Mouse (Mus musculus) stomach, embryonic 16.5 days (tissue): ENCODE measurements around the gene Mrps34. TPM values are rescaled to one million over a fixed set of nuclear protein-coding genes. Genes with fewer than 3 reads are reported as not detected.

Source experiments
- ATAC-seq: fragments of 200-750 bp; cut with Nextera tagmentation; 2 replicates; pipeline ENCODE4 v1.8.0; 2017; ENCODE audit warnings: moderate number of reproducible peaks, moderate TSS enrichment; ENCODE audit not compliant: insufficient read depth, low FRiP score
- H3K27ac ChIP-seq: fragments of 300-500 bp; sonication (generic); 2 replicates; pipeline ENCODE4 v1.5.1; 2014; ENCODE audit warnings: low read length
- H3K27me3 ChIP-seq: fragments of 300-500 bp; sonication (generic); 2 replicates; pipeline ENCODE4 v1.6.1; 2014; ENCODE audit warnings: low read length, control low read depth, mixed read lengths; ENCODE audit not compliant: control insufficient read depth, insufficient read depth
- H3K36me3 ChIP-seq: fragments of 300-500 bp; sonication (generic); 2 replicates; pipeline ENCODE4 v1.6.1; 2014; ENCODE audit warnings: low read length; ENCODE audit not compliant: control insufficient read depth, insufficient read depth
- H3K4me1 ChIP-seq: fragments of 300-500 bp; sonication (generic); 2 replicates; pipeline ENCODE4 v1.6.1; 2014; ENCODE audit warnings: low read length, control low read depth, mixed read lengths; ENCODE audit not compliant: control insufficient read depth, insufficient read depth
- H3K4me2 ChIP-seq: fragments of 300-500 bp; sonication (generic); 2 replicates; pipeline ENCODE4 v1.6.1; 2014; ENCODE audit warnings: low read depth, low read length, mixed read lengths
- H3K4me3 ChIP-seq: fragments of 300-500 bp; sonication (generic); replicated peaks from 2 replicates; pipeline ENCODE4 v1.5.1; 2014; ENCODE audit warnings: mild to moderate bottlenecking, low read length
- H3K9ac ChIP-seq: fragments of 300-500 bp; sonication (generic); 2 replicates; pipeline ENCODE4 v1.6.1; 2014; ENCODE audit warnings: low read length
- H3K9me3 ChIP-seq: fragments of 300-500 bp; sonication (generic); replicated peaks from 2 replicates; pipeline ENCODE4 v1.6.1; 2016; ENCODE audit warnings: low read length, control low read depth; ENCODE audit not compliant: control insufficient read depth
- WGBS: fragments of 180-500 bp; shearing (Covaris S2); extraction: QIAGEN DNeasy Blood & Tissue Kit; methylation state at CpG from one replicate; pipeline ENCODE4 v1.1.7; 2014; 5-methylcytosine and 5-hydroxymethylcytosine counted together
- polyA plus RNA-seq: library from polyadenylated mRNA; unstranded; fragments of >200 nt; fragmentation: Nextera tagmentation; extraction: Ambion mirVana; gene quantifications from 2 replicates; pipeline ENCODE4 v1.2.1, GENCODE M21; 2015

The Mrps34 gene
- polyA plus RNA-seq, 1 experiment from 2014 or later, result 96.2 TPM

DNA sequence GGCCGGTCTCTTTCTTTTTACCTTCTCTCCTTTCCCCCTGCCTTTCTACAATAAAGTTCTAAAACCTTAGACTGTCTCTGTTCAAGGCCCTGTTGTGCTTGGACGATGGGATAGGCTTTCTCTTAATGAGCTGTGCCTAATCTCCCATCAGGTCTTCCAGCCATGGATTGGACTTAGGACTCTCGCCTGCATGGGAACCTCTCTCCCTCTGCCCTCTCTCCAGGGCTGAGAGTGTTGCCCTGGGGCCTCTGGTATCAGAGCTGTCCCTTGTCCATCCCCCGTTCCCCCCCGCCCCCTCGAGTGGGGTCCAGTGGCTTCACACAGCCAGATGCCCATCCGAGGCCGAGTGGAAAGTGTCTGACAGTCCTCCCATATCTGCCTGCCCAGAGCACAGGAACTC, 19.9 kb upstream of the Mrps34 start:
- Histone ChIP-seq H3K27ac (no peak overlapping the region), H3K9ac (no peak overlapping the region), H3K27me3 (no peaks in the 10 kb centered on the region), H3K4me3 (no peak overlapping the region), H3K9me3 (no peaks in the 10 kb centered on the region), H3K4me1 (peaks cover 6% of the 10 kb centered on the region; the same call in 1 of the 2 replicates), H3K36me3 (no peaks in the 10 kb centered on the region), H3K4me2 (no peak overlapping the region)
- ATAC-seq, result no peak
- 78% methylated on average over 8 of the region's 8 CpGs for WGBS

DNA sequence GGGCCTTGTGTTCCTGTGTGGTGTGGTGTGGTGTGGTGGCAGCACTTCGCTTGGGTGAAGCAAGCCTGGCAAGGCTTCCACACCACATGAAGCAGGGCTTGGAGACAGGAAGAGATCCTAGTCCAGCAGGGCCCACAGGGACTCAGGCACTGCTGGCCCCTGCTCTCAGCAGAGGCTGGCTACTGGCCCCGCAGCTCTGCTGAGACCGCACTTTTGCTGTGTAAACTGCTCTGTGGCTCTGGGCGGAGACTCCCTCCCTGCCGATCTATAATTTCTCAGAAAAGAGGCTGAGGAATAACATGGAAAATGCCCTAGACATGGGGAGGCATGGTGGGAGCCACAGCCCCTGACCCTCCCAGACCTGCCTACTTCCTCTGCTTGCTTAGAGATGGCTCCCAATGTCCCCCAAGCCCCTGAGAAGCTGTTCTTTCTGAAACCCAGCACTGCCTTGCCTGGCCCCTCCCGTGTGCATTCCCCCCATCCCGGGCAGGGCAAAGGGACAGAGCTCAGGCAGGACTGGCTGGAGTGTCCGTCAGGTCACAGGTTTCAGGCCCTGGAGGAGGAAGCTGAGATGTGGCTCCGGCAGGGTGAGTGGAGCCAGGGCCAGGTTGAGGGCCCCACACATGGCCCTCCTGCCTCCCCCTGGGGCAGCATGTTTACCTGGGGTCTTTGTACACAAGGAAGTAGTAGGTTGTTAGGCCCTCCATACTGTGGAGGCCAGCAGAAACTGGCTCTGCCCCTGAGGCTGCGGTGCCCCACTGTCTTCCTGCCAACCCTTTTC, 17.4 kb upstream of the Mrps34 start:
- WGBS, result 33% methylated on average over 10 of the region's 10 CpGs
- H3K27ac ChIP-seq, result peak overlapping the region; percentile 46; the same call in 1 of the 2 replicates

DNA sequence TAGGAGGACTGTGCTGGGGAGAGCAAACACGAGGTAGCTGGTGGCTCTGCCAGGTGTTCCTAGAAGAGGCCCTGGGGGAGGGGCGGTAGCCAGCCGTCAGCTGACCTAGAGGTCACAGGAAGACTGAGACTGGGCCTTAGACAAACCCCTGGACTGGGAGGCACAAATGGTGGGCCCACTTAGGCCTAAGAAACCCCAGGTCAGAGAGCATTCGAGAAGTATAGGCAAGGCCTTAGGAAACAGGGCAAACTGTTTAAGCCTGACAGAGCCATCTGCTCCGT, 16.9 kb upstream of the Mrps34 start:
- Histone ChIP-seq H3K9ac (peak overlapping the region; percentile 66), H3K27ac (peak overlapping the region; percentile 46), H3K36me3 (no peaks in the 10 kb centered on the region), H3K4me3 (peak overlapping the region; percentile 16), H3K27me3 (no peaks in the 10 kb centered on the region), H3K4me1 (peaks cover 6% of the 10 kb centered on the region; the same call in 1 of the 2 replicates), H3K4me2 (peak overlapping the region; percentile 44), H3K9me3 (no peaks in the 10 kb centered on the region)
- peak; percentile 73 for ATAC-seq
- 16% methylated on average over 5 of the region's 5 CpGs for WGBS

More for the DNA sequence above, 17.4 kb upstream of the Mrps34 start:
- Histone ChIP-seq H3K4me3 (peak overlapping the region; percentile 16; the same call in 1 of the 2 replicates), H3K4me1 (peaks cover 6% of the 10 kb centered on the region; the same call in 1 of the 2 replicates), H3K9me3 (no peaks in the 10 kb centered on the region), H3K27me3 (no peaks in the 10 kb centered on the region), H3K4me2 (peak overlapping the region; percentile 44), H3K9ac (peak overlapping the region; percentile 66), H3K36me3 (no peaks in the 10 kb centered on the region)
- peak; percentile 38 for ATAC-seq

DNA sequence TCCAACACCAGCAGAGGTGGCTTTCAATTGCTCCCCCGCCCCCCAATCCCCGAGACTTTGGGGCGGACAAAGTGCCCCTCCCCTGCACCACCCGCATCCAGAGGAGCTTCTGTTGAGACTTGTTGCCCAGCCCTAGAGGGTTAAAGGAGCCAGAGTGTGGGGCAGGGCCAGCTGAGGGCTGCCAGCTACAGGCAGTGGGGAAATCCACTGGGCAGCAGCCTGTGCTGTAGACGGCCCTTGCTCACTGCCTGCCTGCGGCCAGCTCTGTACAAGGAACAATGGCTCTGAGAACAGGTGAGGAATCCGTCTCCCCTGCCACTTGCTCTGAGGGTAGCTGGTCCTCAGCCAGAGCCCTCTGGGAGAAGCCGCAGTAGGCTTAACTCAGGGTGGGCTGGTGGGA, 16.4 kb upstream of the Mrps34 start:
- peak; percentile 18; the same call in 1 of the 2 replicates for ATAC-seq
- H3K36me3 ChIP-seq, result no peaks in the 10 kb centered on the region
- WGBS, result 65% methylated on average over 8 of the region's 8 CpGs
- H3K27me3 ChIP-seq, result no peaks in the 10 kb centered on the region
- peak overlapping the region; percentile 3; the same call in 1 of the 2 replicates for H3K4me3 ChIP-seq
- peak overlapping the region; percentile 66 for H3K9ac ChIP-seq
- H3K4me1 ChIP-seq, result peaks cover 6% of the 10 kb centered on the region; the same call in 1 of the 2 replicates
- no peaks in the 10 kb centered on the region for H3K9me3 ChIP-seq
- H3K4me2 ChIP-seq, result peak overlapping the region; percentile 44; the same call in 1 of the 2 replicates
- peak overlapping the region; percentile 46; the same call in 1 of the 2 replicates for H3K27ac ChIP-seq

DNA sequence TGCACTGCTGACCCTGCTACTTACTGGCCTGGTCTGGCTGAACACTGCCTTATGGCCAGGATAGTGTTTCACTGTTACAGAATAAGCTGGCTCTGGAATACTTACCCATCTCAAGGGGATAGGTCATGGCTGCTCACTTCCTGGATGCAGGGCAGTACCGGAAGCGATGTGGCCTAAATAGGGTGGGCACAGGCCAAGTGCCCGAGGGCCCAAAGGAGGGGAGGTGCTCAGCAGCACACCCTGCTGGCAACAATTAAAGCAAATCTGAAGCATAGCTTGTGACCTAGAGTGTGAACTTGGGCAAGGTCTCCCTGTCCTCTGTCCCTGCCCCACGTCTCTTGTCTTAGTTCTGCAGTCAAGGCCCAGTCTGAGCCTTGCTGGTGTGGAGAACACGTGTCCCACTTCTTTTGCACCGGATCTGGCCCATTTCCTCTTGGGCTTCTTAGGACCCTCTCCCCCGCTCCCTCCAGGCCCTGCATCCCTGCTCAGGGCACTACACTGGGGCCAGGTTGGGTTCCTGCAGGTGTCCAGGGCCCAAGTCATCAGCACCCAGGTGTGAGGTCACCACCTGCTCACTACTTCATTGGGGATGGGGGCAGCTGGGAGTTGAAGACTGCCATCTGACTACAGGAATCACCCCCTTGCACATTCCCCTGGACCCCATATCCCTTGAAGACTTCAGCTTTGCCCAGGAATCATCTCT, 13.0 kb upstream of the Mrps34 start:
- no peaks in the 10 kb centered on the region; the same call in 1 of the 2 replicates for H3K36me3 ChIP-seq

DNA sequence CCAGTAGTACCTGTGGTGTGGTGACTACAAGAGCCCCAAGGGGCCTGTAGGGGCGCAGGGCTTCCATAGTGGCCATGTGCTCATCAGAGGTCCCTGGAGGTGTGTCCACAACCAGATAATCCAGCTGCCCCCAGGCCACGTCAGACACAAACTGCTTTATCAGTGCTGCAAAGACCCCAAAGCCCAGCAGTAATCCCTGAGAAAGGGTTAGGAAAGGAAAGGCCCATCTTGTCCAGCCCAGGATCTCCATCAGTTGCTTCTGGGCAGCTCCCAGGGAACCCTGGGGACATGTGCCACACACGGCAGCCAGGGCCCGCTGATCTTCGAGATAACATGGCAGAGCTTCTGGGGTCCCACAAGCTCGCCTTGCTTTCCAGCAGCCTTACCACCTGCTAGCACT, 10.5 kb upstream of the Mrps34 start:
- H3K9me3 ChIP-seq, result no peaks in the 10 kb centered on the region
- no peaks in the 10 kb centered on the region; the same call in 1 of the 2 replicates for H3K36me3 ChIP-seq
- no peak overlapping the region for H3K4me3 ChIP-seq
- H3K4me1 ChIP-seq, result peaks cover 18% of the 10 kb centered on the region
- no peak overlapping the region for H3K4me2 ChIP-seq
- no peak overlapping the region for H3K27ac ChIP-seq
- no peak overlapping the region for H3K9ac ChIP-seq
- WGBS, result 84% methylated on average over 6 of the region's 6 CpGs
- no peaks in the 10 kb centered on the region for H3K27me3 ChIP-seq
- no peak for ATAC-seq

More for the DNA sequence above, 13.0 kb upstream of the Mrps34 start:
- H3K9me3 ChIP-seq, result no peaks in the 10 kb centered on the region
- ATAC-seq, result no peak
- peaks cover 12% of the 10 kb centered on the region for H3K4me1 ChIP-seq
- no peak overlapping the region for H3K4me3 ChIP-seq
- no peak overlapping the region for H3K9ac ChIP-seq
- H3K27ac ChIP-seq, result no peak overlapping the region
- no peaks in the 10 kb centered on the region for H3K27me3 ChIP-seq
- H3K4me2 ChIP-seq, result no peak overlapping the region
- 45% methylated on average over 7 of the region's 7 CpGs for WGBS

DNA sequence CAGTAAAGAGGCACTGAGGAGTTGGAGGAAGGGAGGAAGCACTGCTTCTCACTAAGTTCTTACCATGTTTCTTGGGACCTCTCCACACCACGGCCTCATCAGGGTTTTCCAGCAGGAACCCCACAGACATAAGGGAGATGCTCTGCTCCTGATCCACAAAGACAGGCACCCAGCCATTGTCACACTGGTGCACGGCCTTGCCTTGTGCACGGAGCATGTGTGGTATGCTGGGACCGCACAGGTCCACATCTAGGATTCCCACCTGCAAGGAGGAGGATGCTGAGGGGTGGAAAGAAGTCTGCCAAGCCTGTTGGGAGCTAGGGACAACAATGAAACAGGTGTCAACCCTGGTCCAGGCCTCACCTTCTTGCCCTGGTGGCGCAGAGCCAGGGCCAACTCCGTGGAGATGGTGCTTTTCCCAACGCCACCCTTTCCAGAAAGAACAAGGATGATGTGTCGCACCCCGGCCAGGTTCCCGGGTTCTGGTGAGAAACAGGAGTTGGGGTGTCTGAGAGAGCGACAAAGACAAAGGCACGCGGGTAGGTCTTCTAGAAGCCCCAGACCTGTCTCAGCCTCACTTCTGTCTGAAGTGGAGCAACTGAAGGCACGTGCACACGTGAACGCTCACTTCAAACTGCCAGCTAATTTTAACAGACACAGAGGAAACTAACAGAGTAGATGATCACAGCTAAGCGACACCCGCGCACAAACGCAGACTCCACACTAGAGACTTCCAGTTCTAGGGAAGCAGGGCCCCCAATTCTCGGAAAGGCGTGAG, 9.4 kb upstream of the Mrps34 start:
- Histone ChIP-seq H3K27ac (no peak overlapping the region), H3K4me1 (peaks cover 18% of the 10 kb centered on the region), H3K27me3 (no peaks in the 10 kb centered on the region), H3K36me3 (no peaks in the 10 kb centered on the region; the same call in 1 of the 2 replicates), H3K4me3 (peak overlapping the region; percentile 81), H3K4me2 (peak overlapping the region; percentile 63), H3K9ac (peak overlapping the region; percentile 71), H3K9me3 (no peaks in the 10 kb centered on the region)
- 21% methylated on average over 22 of the region's 22 CpGs for WGBS
- no peak for ATAC-seq

DNA sequence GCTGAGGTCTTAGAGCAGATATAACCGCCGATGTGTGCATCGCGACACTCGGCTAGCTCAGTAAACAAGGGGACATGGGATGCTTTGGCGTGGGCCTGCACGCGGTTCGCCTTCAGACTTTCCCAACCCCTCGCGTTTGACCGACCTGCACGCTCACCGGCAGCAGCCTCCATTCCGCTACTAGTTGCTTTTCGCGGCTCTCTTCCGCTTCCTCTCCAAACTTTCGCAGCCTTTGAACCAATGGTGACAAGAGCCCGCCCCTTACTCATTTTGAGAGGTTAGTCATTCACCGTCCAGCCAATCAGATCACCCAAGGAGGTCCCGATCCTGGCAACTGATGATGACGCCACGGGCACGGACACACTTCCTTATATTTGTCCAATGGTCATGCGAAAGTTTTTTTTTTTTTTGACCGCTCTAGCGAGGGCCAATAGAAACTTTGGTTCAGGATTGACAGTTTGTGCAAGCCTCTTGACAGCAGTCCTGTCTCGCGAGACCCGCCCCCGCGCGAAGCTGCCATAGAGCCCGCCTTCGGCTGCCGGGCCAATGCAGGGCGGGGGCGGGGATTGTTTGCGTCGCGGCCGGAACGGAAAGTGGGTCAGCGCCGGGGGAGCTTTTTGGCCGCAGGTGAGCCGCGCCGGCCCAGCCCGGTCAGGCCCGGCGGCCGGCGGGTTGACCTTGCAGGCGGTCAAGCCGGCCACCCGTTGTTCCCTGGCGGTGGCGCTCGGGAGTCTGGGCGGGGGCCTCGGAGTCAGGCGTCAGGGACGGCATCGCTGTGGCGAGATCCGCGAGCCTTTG, 8.6 kb upstream of the Mrps34 start, which contains the start of the genes Nubp2 and Spsb3:
Nubp2 (minus strand) TSS at position 216 of the 798 bp plus-strand sequence.
Spsb3 (plus strand) TSS at position 510 of the 798 bp plus-strand sequence.
- peak within 1 kb of the TSS; percentile 94 for H3K4me3 ChIP-seq
- ATAC-seq, result peak; percentile 97
- peak within 1 kb of the TSS; percentile 98 for H3K4me2 ChIP-seq
- H3K27me3 ChIP-seq, result no peaks in the 10 kb centered on the region
- WGBS, result under 1% methylated on average over 69 of the region's 69 CpGs
- H3K36me3 ChIP-seq, result peaks cover 8% of the 10 kb centered on the region; the same call in 1 of the 2 replicates
- peak within 1 kb of the TSS; percentile 90 for H3K9ac ChIP-seq
- peak within 1 kb of the TSS; percentile 64 for H3K27ac ChIP-seq
- H3K4me1 ChIP-seq, result peaks cover 18% of the 10 kb centered on the region
- H3K9me3 ChIP-seq, result no peaks in the 10 kb centered on the region
